Mouse (Mus musculus): ENCODE measurements around the gene Tmem121.

Gene Tmem121

DNA sequence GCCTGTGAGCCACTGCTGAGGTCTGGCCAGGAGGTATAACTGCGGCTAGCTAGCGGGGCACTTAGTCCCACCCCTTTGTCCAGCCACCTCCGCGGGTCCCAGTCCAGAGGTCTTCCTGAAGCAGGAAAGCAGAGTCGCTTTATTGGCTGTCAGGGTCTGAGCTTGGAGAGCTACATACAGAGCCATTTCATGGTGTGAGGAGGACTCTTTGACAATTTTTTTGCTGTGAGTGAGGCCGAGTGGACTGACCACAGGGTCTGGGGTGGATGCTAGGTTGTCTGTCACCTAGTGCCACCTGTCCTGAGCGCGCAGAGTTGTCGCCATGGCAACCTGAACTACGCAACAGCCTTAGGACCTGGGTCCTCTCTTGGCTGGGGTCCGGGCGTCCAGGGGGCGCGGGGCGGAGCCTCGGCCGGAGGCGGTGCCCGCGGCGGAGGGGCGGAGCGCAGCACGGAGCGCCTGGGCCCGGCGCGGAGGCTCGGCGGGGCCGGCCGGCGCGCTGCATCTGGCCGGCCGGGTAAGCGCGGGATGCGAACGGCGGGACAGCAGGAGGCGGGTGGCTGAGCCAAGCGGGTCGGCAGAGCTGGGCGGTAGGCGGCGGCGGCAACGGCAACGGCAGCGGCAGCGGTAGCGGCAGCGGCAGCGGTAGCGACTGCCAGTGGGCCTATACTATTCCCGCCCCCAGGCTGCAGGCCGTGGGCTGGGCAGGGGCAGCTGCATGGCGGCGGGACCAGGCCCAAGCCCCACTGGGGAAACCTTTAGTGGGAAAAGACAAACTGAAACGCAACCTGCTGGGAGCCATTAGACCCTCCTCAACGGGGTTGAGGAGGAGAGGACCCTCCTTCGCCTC lies at the start of gene Tmem121:
TSS of gene Tmem121 (plus strand) at position 489 of the 850 bp plus-strand sequence.
- in situ Hi-C loops (cut with MboI; ENCODE audit: unreplicated experiment in 2 of 2) = loop anchor here (5.0 to 10.0 kb wide), 3 partner anchors 38 to 181 kb away; partner anchors contain the start of genes Crip1 (in 2 of the 2) and Brf1 (in 1 of the 2)

DNA sequence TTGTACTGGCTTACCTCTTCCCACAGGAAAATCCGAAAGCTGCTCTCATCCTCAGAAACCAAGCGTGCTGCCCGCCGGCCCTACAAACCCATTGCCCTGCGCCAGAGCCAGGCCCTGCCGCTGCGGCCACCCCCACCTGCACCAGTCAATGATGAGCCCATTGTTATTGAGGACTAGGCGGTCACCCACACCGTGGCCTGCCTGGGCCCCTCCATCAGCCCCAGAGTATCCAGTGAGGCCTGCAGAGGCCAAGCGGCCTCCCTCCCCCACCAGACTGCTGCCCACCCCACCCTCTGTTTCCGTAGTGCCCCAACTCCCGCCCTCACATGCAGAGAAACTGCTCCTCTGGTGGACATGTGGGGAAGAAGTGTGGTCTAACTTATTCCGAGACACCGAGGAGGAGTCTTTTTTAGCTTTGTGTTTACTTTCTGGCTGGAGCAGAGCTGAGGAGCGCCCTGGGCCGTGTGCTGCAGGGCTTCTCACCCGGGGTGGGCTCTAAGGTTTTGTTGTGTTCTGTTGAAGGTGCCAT lies 49.2 kb upstream of the Tmem121 start:
- in situ Hi-C loops (cut with MboI; ENCODE audit: unreplicated experiment in 2 of 2) = no loop called here

DNA sequence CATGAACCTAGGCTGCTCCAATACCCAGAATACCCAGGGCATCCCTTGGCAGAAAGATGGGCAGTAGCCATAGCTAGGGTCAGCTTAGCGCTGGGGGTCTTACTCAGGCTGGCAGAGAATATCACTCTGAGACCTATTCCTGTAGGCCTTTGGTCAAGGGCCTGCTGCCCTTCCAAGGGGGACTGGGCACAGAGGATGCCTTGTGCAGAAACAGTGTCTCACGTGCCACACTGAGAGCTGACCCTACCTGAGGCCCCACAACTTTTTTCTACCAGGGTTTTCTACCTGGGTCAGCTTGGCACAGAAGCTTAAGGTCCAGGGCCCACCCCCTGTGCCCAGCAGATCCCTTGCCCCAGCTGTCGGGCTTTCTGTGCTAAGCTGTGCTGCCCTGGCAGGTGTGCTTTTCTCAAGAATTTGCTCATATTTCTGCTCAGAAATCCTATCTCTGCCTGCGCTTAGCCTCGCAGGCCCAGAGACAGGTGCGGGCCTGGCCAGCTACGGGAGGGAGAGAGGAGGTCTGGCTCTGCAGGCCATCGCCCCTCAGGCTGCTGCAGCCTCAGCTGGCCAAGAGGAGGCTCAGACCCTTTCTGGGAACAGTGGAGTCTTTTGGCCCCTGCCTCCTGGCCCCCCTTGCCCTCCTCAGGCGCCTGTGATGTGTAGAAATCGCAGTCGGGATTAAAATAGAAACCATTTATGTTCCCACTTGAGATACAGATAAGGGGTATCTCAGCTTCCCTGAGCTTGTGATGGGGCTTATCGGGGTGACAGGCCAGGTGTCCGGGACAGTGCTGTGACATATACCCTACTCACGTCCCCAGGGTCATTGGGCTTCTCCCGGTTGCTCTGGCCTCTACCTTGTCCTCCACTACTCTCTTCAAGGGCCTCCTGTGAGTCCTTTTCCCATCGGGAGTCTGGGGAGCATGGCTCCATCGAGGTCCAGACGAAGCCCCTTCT lies 48.2 kb upstream of the Tmem121 start:
- in situ Hi-C loops (cut with MboI; ENCODE audit: unreplicated experiment in 2 of 2) = no loop called here

DNA sequence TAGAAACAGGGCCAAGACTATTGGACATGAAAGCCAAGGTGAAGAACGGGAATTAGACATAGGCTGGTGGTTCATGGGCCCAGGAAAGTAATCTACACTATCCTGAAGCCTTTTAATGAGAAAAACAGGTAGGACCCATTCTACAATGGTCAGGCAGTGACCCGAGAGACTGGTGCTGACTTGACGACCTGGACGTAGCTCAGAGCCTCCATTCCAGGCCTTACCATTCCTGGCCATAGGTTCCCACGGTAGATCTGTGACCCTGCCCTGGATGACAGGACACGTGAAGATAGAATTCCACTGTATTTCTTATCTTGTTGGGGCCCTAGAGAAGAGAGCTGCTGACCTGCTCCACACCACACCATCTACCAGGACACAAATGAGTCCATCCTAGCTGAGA lies 47.4 kb upstream of the Tmem121 start:
- in situ Hi-C loops (cut with MboI; ENCODE audit: unreplicated experiment in 2 of 2) = no loop called here

DNA sequence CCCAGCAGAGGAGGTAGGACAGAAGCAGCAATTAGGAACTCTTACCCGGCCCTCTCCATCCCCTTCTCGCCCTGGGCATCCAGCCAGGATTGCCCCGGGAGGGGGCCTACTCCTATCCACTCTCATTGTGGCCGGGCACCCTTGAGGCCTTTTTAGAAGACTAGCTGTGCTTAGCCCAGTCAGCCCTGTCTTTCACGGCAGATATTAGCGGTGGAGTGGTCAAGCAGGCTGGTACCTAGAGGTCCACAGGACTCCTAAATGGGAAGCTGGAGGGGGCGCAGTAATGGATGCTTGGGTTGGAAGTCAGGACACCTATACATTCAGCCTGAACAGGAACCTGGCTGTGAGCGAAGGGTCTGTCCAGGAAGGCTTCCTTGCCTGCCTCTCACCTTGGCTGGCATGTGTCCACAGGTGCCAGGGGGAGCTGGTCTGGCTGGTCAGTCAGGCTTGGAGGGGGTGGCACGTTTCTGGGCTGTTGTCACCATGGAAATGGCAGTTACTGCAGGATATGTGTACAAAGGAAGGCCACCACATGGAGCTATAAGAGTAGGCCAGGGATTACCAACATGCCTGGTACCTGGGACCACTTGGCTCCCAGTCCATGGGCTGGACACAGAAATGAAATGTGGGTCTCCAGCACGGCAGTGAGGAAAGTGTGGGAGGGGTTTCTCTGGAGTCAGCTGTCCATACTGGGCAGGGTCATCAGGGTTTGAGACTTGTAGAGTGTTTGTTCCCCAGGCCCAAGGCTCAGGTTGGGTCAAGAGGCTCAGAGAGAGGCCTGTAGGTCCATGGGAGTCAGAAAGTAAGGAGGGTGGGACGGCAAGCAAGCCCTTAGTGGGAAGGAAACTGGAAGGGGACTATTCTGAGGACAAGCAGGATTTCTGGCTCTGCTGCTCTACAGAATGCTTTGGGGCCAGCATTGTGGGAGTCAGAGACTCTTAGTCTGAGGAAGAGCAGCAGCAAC lies 46.5 kb upstream of the Tmem121 start:
- in situ Hi-C loops (cut with MboI; ENCODE audit: unreplicated experiment in 2 of 2) = no loop called here

DNA sequence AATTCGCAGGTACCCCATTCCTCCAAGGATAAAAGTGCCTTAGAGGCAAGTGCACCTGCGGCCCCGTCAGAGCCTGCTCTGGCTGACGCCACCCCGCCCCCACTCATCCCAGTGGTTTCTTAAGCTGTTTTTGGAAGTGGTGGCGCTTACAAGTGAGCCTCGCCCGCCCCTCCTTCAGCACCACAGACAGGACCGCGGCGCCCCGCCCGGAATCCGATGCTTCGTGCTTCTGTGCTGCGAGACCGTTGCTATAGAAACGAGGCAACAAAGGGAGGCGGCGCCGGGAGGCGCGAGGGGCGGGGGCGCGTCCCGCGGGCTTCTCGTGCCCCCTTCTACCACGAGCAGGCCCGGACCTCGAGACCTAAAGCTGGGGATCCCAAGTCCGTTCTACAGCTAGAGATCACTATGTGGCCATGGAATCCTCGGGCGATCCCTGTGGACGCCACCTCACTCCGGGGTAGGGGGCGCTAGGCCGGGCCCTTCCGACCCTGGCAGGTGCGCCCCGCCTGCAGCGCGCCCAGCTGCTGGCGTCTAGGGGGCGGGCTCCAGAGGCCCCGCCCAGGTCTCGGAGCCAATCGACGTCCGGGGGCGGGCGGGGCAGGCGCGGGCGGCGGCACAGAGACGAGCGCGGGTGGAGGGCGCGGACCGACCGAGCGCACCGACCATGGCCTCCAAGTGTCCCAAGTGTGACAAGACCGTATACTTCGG lies 45.7 kb upstream of the Tmem121 start, which contains the start of gene Crip2:
TSS of gene Crip2 (plus strand) at position 329 of the 708 bp plus-strand sequence.
- in situ Hi-C loops (cut with MboI; ENCODE audit: unreplicated experiment in 2 of 2) = no loop called here

DNA sequence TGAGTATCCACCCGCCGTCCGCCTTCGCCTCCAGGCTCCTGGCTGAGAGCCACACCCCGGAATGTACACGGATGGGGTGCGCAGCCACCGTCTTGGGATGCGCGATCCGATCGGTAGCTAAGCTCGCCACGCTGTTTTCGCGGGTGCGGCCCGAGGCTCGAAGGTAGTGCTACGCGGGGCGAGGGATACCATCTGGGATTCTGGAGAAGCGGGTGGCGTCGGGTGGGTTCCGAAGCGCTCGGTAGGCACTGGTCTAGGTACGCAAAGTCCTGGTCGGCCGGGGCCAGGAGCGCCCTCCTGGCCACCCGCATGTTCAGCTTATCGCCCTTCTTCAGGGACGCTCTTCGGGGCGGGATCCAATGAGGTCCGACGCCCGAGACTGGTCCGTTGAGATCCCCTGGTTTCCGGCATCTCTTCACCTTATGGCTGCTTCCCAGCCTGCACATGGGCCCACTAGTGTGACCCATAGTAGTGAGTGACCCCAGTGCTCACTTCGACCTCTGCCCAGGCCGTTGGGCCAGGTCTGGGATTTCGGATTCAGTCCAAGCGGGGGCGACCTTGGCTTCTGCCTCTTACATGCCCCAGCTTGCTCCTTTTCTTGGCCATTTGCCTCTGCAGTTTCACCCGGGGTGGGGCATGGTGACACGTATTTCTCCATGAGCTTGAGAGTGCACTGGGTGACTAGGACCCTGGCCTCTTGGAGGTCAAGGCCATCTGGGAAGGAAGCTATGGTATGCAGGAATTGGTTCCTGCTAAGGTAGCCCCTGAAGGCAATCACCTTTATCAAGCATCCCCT lies 44.9 kb upstream of the Tmem121 start:
- in situ Hi-C loops (cut with MboI; ENCODE audit: unreplicated experiment in 2 of 2) = no loop called here

DNA sequence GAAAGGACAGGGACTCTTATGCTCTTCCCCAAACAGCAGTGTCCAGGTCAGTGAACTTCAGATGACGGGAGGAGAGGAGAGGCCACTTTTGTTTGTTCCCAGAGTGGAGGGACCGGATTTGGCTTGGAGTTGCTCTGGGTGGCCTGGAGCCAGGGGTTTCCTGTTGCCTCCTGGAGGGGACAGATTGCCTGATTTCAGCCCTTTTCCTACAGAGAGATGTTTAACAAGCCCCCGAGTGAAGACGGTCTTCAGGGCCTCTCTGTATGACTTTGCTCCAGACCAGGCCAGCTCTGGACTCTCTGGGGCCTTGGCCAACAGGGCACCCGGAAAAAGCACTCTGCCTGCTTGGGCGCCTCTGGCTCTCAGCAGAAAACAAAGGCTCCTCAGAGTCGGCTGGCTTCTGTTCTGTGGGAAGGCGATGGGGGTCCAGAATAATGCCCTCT lies 44.2 kb upstream of the Tmem121 start:
- in situ Hi-C loops (cut with MboI; ENCODE audit: unreplicated experiment in 2 of 2) = no loop called here

DNA sequence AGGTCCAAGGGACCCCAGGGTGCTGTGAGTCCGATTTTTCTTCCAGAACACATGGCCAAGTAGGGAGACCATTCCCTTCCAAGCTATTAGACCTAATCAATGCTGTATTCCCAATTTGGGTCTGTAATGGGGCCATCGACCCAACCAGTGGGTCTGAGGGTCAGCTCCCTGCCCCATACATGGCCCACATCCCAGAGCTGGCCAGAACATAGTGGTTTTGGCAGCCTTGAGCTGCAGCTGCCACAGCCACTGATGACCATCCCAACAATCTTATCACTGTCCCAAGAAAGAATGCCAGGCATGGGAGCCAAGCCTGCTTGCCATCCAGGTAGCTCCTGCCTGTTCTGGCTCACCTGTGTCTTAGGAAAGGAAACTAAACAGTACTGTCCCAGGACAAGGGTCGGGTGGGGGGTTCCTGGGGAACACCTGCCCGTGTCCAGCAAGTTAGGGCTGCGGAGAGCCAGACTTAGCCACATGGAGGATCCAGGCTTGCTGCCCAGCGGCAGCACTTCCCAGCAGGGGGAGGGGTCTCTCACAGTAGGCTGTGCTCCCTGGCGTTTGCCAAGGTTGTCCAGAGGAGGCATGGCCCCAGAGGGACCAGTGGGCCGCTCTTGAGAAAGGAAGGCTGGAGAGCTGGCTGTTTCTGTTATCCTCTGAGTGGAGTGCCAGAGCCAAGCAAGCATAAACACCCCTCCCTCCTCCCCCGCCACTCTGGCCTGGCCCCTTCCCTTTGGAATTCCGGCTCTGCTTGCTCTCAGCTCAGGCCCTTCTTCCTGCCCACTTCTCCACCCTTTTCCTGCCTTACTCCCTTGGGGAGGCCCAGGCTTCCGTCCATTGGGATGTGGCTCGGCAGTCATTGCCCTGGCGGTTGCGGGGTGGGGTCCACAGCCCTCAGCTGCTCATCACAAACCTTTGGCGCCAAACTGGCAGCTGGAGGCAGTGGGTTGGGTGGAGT lies 43.4 kb upstream of the Tmem121 start:
- in situ Hi-C loops (cut with MboI; ENCODE audit: unreplicated experiment in 2 of 2) = no loop called here

DNA sequence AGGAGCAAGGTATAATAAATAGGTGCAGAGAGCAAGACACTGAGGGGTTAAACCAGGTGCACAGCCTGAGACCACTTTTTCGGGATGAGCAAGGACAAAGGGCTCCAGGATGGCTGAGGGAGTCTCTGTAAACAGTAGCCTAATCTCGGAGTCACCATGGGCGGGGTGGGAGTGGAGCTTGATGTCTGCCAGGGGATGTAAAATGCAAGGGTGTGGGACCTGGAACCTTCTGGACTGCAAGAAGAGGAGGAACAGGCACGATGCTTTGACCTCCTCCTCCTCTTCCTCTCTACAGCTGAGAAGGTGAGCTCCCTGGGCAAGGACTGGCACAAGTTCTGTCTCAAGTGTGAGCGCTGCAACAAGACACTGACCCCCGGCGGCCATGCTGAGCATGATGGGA lies 42.6 kb upstream of the Tmem121 start:
- in situ Hi-C loops (cut with MboI; ENCODE audit: unreplicated experiment in 2 of 2) = no loop called here

DNA sequence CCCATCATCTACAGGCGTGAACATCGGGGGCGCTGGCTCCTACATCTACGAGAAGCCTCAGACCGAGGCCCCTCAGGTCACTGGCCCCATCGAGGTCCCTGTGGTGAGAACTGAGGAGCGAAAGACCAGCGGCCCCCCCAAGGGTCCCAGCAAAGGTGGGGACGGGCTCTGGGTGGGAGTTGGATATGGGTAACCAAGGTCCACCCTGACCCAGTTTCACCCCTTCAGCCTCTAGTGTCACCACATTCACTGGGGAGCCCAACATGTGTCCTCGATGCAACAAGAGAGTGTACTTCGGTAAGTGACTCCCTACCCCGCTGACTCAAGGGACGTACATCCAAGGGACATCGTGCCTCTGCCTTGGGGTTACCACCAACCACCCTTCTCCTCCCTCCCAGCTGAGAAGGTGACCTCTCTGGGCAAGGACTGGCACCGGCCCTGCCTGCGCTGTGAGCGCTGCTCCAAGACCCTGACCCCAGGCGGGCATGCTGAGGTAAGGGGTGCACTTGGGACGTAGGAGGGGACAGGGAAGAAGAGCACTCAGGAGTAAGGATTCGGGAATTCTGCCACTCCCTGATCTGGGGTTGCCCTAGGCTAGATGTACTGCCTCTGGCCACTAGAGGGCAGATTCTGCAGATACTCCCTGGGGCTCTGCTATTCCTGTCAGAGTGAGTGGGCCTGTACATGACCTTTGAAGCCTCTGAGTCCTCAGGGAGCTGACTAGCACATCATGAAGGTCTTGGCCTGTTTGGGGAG lies 41.6 kb upstream of the Tmem121 start:
- in situ Hi-C loops (cut with MboI; ENCODE audit: unreplicated experiment in 2 of 2) = no loop called here

DNA sequence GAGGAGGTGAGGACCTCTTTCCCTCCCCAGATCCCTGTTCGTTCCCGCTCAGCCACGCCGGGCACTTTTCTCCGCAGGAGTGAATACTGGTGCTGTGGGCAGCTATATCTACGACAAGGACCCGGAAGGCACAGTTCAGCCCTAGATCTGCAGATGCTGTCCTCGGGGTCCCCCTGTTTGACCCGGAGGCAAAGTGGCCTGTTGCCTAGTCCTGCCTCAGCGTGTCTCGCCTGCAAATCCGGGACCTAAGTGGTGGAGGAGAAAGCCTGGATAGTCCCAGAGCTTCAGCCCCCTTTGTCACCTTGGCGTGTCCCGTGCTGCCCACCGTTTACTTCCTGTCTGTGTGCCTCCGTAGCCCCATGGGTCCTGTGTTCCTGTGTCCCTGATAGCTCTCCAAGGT lies 40.8 kb upstream of the Tmem121 start:
- in situ Hi-C loops (cut with MboI; ENCODE audit: unreplicated experiment in 2 of 2) = loop anchor here (5.0 kb wide), 1 partner anchor 42 kb away; the partner anchor contains the start of gene Tmem121 (in 2 of the 2)

DNA sequence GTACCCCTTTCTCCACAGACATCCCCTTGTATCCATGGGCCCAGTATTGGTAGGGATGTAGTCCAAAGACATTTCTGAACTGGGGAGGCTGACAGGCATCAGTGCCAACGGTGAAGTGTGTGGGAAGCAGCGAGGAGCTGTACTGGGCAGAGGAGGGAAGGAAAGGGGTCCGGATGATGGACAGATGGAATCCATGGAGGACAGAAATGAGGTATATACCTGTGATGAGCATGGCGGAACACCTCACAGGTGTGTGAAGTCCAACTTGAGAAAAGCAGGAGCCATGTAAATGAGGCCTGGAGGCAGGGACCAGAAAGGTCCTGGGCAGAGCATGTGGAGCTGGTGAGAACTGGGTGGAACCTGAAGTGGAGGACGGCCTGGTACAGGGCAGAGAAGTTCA lies 40.1 kb upstream of the Tmem121 start:
- in situ Hi-C loops (cut with MboI; ENCODE audit: unreplicated experiment in 2 of 2) = loop anchor here (5.0 kb wide), 1 partner anchor 42 kb away; the partner anchor contains the start of gene Tmem121 (in 2 of the 2)

DNA sequence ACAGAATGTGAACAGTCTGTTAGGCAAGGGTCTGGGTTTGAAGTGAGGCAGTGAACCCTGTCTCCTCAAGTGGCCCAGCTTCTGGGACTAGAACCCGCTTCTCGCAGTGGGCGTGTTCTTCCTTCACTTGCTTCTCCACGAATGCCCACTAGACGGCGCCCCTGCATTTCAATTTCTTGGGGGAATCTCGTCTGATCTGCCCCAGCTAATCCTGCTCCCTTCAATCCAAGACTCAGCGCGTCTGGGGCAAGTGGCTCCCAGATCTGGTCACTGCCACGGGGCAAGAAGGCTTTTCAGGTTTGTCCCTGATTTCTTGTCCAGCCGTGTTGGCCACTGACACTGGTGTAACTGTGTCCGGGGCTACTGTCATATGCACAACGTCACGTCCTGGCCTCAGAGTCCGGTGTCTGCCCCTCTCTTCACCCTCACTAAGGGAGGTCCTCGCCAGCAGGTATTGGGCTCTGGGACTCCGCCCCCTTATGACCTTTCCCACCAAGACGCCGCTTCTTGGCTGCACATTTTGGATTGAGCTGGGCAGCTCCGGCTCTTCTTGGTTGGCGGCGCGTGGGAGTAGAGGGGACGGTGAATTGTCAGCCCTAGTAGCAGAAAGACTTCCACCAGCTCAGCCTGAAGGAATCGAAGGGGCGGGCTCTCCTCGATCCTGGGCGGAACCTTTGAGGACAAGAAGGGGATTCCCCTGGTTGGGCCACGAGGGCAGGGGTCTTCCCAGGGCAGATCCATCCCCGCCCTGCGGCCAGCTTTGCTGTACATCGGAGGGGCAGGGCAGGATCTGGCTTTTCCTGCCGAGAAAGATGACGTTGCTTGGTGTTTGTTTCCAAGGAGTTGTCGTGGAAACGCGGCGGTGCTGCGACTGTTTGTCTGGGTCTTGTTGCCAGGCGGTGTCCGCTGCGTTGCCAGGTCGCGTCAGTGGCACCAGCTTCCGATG lies 39.3 kb upstream of the Tmem121 start, which contains the start of gene Crip1:
TSS of gene Crip1 (plus strand) at position 205 of the 946 bp plus-strand sequence.
- in situ Hi-C loops (cut with MboI; ENCODE audit: unreplicated experiment in 2 of 2) = loop anchor here (5.0 kb wide), 1 partner anchor 41 kb away; the partner anchor contains the start of gene Tmem121 (in 2 of the 2)

DNA sequence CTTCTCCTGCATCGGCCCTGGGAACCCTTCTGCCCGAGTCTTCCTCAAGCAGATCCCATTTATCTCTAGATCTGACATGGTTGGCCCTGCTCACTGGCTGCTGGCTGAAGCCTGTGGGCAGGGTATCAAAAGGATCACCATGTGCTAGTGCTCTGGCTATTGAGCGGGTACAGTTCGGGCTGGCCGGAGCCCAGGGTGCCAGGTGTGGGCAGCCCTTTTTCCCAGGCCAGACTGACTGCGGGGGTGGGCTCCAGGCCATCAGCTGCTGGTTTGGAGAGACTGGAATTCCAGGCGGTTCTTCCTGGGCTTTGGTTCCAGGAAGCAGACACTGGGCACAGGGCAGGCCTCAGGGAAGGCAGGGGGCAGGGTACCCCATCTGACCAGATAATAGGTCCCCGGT lies 38.2 kb upstream of the Tmem121 start:
- in situ Hi-C loops (cut with MboI; ENCODE audit: unreplicated experiment in 2 of 2) = loop anchor here (5.0 kb wide), 1 partner anchor 40 kb away; the partner anchor contains the start of gene Tmem121 (in 2 of the 2)
